Mouse (Mus musculus): ENCODE data around the gene Calhm5. TPM values are rescaled to one million over a fixed set of nuclear protein-coding genes. Genes with fewer than 3 reads are reported as not detected.

Calhm5 gene
- not detected for total RNA-seq (2023)

DNA sequence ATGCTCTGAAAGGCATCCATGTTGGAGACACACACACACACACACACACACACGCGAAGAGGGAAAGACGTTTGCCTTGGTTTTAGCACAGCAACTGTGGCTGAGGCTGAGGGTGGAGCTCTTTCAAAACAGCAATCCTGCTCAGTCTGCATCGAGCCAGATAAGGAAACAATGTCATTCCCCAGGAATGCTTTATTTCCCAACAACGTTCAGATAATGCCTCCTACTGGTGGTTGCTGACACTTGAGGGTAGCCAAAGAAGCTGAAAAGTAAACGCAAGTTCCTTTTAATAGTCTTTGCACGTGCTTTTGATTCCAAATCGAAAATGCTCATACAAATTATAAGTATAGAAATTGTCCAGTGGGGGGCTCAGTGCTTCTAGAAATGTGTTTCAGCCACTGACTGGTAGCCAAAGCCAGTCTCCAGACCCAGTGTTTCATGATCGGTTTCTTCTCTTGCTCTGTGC is at the start of gene Calhm5:
TSS of gene Calhm5 (minus strand) at position 102 of the 466 bp plus-strand sequence.

DNA sequence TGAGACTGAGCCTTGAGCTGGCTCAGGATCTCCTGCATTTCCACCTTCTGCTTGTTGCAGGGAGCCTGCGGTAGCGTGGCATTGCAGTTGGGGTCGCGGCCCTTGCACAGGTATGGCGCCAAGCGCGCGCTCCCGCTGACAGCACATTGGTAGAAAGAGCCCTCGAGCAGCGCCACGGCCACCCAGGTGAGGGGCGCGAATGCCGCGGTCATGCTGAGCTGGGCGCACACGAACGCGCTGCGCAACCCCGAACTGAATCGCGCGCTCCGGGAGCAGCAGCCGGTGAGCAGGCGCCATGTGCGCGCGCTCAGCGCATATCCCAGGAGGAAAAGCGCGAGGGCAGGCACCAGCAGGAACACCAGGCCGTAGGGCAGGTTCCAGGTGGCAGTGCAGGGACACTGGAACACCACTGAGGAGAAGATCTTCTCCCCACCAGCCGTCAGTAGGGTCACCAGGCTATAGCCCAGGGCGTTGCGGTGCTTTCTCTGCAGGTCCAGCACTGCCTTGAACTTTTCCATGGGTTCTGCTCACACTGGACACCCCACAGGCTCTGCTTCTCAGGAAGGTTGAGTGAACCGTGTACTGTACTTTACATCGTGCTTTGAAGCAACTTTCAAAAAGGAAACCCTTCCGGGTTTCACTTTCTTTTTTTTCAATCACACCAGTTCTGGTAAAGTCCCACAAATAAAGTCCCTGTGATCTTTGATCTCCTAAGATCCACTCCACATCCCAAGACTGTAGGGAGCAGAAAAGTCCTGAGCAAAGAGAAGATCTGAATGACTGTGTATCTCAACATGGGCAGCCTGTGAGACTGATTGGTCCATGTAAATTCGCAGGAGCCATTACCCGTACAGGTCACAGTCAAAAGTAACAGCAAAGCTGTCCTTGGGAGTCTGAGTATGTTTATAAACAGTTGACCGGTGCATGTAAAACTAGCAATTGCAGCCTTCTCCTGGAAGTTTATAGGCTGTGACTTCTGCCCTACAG is 31.4 kb upstream of the Calhm5 start, which contains the start of gene Calhm6:
TSS of gene Calhm6 (minus strand) at position 593 of the 987 bp plus-strand sequence.

DNA sequence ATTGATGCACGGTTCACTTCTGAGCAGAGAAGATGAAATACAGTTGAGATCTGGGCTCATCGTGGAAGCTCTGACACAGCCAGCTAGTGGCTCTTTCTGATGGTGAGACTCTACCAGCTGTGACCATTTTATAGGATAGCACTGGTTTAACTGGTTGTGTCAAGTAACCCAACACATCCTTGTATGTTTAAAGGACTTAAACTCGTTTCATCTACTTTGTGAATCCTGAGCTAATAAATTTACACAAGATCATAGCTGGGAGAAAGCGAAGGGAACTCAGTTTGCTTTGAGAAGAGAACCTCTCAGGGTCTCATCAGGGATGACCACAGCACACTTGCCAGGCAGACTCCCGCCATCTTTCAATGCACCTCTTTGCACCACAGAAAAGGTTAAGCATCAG is 52.1 kb downstream of the Calhm5 start, which contains the start of gene Calhm4:
TSS of gene Calhm4 (minus strand) at position 101 of the 400 bp plus-strand sequence.

Other genes starting within 250 kb of the Calhm5 start
- not detected for gene Sult3a1, start 238.8 kb downstream of the Calhm5 start, total RNA-seq (2023)
- gene Rsph4a, start 191.4 kb downstream of the Calhm5 start, total RNA-seq (2023), result not detected
- 62.0 TPM for gene Zup1, start 145.2 kb downstream of the Calhm5 start, total RNA-seq (2023)
- gene Rwdd1, start 76.9 kb downstream of the Calhm5 start, total RNA-seq (2023), result 52.4 TPM
- not detected for gene Trappc3l, start 58.9 kb downstream of the Calhm5 start, total RNA-seq (2023)
- gene Calhm4, start 52.2 kb downstream of the Calhm5 start, total RNA-seq (2023), result not detected
- 15.6 TPM for gene Calhm6, start 31.5 kb upstream of the Calhm5 start, total RNA-seq (2023)
- 26.6 TPM for gene Dse, start 111.2 kb upstream of the Calhm5 start, total RNA-seq (2023)
- gene Tspyl1, start 185.7 kb upstream of the Calhm5 start, total RNA-seq (2023), result 105 TPM
- gene Tspyl4, start 200.9 kb upstream of the Calhm5 start, total RNA-seq (2023), result 14.9 TPM